Mouse (Mus musculus) bone marrow macrophage, adult 2 months (primary cell): ENCODE results near the gene Tgfb2. TPM values are rescaled to one million over a fixed set of nuclear protein-coding genes. Genes with fewer than 3 reads are reported as not detected.

ENCODE experiments used
- H3K27ac ChIP-seq: 2 replicates; pipeline ENCODE4 v1.5.1; 2012; ENCODE audit warnings: low read depth, low read length; ENCODE audit not compliant: insufficient read depth
- H3K4me1 ChIP-seq: 2 replicates; pipeline ENCODE4 v1.6.1; 2012; ENCODE audit warnings: low read length; ENCODE audit not compliant: control insufficient read depth, insufficient read depth
- H3K4me3 ChIP-seq: 2 replicates; pipeline ENCODE4 v1.5.1; 2012; ENCODE audit warnings: mild to moderate bottlenecking, low read length, moderate library complexity; ENCODE audit not compliant: insufficient read depth
- CTCF ChIP-seq: IDR thresholded peaks from 2 replicates; pipeline ENCODE4 v1.5.1; 2012; ENCODE audit warnings: low read depth, mild to moderate bottlenecking, low read length, moderate library complexity
- POLR2A ChIP-seq: IDR thresholded peaks from 2 replicates; pipeline ENCODE4 v1.6.1; 2012; ENCODE audit warnings: mild to moderate bottlenecking, low read depth, low read length, borderline replicate concordance
- polyA plus RNA-seq: library from polyadenylated mRNA; stranded (reverse); fragments of >200 nt; gene quantifications from 2 replicates; pipeline ENCODE4 v1.2.4, GENCODE M21; 2012; ENCODE audit not compliant: missing spikeins, insufficient read depth, insufficient read length

The Tgfb2 gene
- polyA plus RNA-seq, 1 experiment: 0.55 TPM

- Histone ChIP-seq H3K4me3 (no peak overlapping the region), H3K27ac (no peak overlapping the region), H3K4me1 (no peaks in the 10 kb centered on the region)
- TF ChIP-seq CTCF: no peak
- no peak for TF ChIP-seq POLR2A
These were observed 21.7 kb downstream of the Tgfb2 start for GRCm38 (mm10) chr1:186684041-186684440.

GRCm38 (mm10) chr1:186682606-186683005 is 23.2 kb downstream of the Tgfb2 start:
- Histone ChIP-seq H3K4me3 (no peak overlapping the region), H3K27ac (no peak overlapping the region), H3K4me1 (no peaks in the 10 kb centered on the region)
- TF ChIP-seq POLR2A (no peak), CTCF (no peak)

GRCm38 (mm10) chr1:186677614-186678013 is 28.2 kb downstream of the Tgfb2 start:
- Histone ChIP-seq H3K27ac (no peak overlapping the region), H3K4me1 (no peaks in the 10 kb centered on the region), H3K4me3 (no peak overlapping the region)
- TF ChIP-seq POLR2A: no peak

- no peak overlapping the region for H3K4me3 ChIP-seq
- no peak for TF ChIP-seq CTCF
- TF ChIP-seq POLR2A: no peak
- no peaks in the 10 kb centered on the region for H3K4me1 ChIP-seq
- no peak overlapping the region for H3K27ac ChIP-seq
These were observed 29.6 kb downstream of the Tgfb2 start for GRCm38 (mm10) chr1:186676199-186676598.

- Histone ChIP-seq H3K27ac (no peak overlapping the region), H3K4me1 (no peaks in the 10 kb centered on the region), H3K4me3 (no peak overlapping the region)
- no peak for TF ChIP-seq POLR2A
- TF ChIP-seq CTCF: no peak
These were observed 30.5 kb downstream of the Tgfb2 start for GRCm38 (mm10) chr1:186675263-186675662.

- Histone ChIP-seq H3K4me1 (no peaks in the 10 kb centered on the region), H3K27ac (no peak overlapping the region), H3K4me3 (no peak overlapping the region)
- no peak for TF ChIP-seq CTCF
- no peak for TF ChIP-seq POLR2A
These were observed 31.2 kb downstream of the Tgfb2 start for GRCm38 (mm10) chr1:186674621-186675020.

- no peak overlapping the region for H3K27ac ChIP-seq
- TF ChIP-seq POLR2A (no peak), CTCF (no peak)
- no peaks in the 10 kb centered on the region for H3K4me1 ChIP-seq
- H3K4me3 ChIP-seq: no peak overlapping the region
These were observed 32.6 kb downstream of the Tgfb2 start for GRCm38 (mm10) chr1:186673166-186673565.

- Histone ChIP-seq H3K27ac (no peak overlapping the region), H3K4me3 (no peak overlapping the region), H3K4me1 (no peaks in the 10 kb centered on the region)
- no peak for TF ChIP-seq POLR2A
- TF ChIP-seq CTCF: no peak
These were observed 42.4 kb downstream of the Tgfb2 start for GRCm38 (mm10) chr1:186663412-186663811.

- H3K4me1 ChIP-seq: no peaks in the 10 kb centered on the region
- TF ChIP-seq POLR2A: no peak
- no peak overlapping the region for H3K4me3 ChIP-seq
- H3K27ac ChIP-seq: no peak overlapping the region
These were observed 42.8 kb downstream of the Tgfb2 start for GRCm38 (mm10) chr1:186662996-186663395.

- no peak overlapping the region for H3K4me3 ChIP-seq
- no peak overlapping the region for H3K27ac ChIP-seq
- H3K4me1 ChIP-seq: no peaks in the 10 kb centered on the region
- TF ChIP-seq POLR2A: no peak
- TF ChIP-seq CTCF: no peak
These were observed 44.4 kb downstream of the Tgfb2 start for GRCm38 (mm10) chr1:186661206-186661921.

- Histone ChIP-seq H3K27ac (no peak overlapping the region), H3K4me3 (no peak overlapping the region), H3K4me1 (no peaks in the 10 kb centered on the region)
- TF ChIP-seq POLR2A (no peak), CTCF (no peak)
These were observed 47.0 kb downstream of the Tgfb2 start for GRCm38 (mm10) chr1:186658783-186659182.
